Mouse (Mus musculus) neural tube, embryonic 15.5 days (tissue): ENCODE data around the gene Morn1. TPM values are rescaled to one million over a fixed set of nuclear protein-coding genes. Genes with fewer than 3 reads are reported as not detected.
A peak's percentile ranks its signal among the peaks of the same experiment; 100 is the strongest.

ENCODE experiments used
- ATAC-seq: fragments of 200-750 bp; cut with Nextera tagmentation; 2 replicates; pipeline ENCODE4 v1.8.0; 2017; ENCODE audit warnings: mild to moderate bottlenecking, moderate TSS enrichment, moderate library complexity; ENCODE audit not compliant: low FRiP score
- H3K27ac ChIP-seq: fragments of 300-500 bp; sonication (generic); replicated peaks from 2 replicates; pipeline ENCODE4 v1.5.1; 2015; ENCODE audit warnings: mild to moderate bottlenecking, inconsistent platforms
- H3K27me3 ChIP-seq: fragments of 300-500 bp; sonication (generic); replicated peaks from 2 replicates; pipeline ENCODE4 v1.6.1; 2015; ENCODE audit warnings: inconsistent platforms
- H3K36me3 ChIP-seq: fragments of 300-500 bp; sonication (generic); 2 replicates; pipeline ENCODE4 v1.6.1; 2015; ENCODE audit warnings: inconsistent platforms
- H3K4me1 ChIP-seq: fragments of 300-500 bp; sonication (generic); 2 replicates; pipeline ENCODE4 v1.6.1; 2015; ENCODE audit warnings: inconsistent platforms
- H3K4me2 ChIP-seq: fragments of 300-500 bp; sonication (generic); 2 replicates; pipeline ENCODE4 v1.6.1; 2015; ENCODE audit warnings: inconsistent platforms, mild to moderate bottlenecking, moderate library complexity
- H3K4me3 ChIP-seq: fragments of 300-500 bp; sonication (generic); replicated peaks from 2 replicates; pipeline ENCODE4 v1.5.1; 2015; ENCODE audit warnings: mild to moderate bottlenecking, inconsistent platforms
- H3K9ac ChIP-seq: fragments of 300-500 bp; sonication (generic); replicated peaks from 2 replicates; pipeline ENCODE4 v1.6.1; 2015; ENCODE audit warnings: mild to moderate bottlenecking, inconsistent platforms
- H3K9me3 ChIP-seq: fragments of 300-500 bp; sonication (generic); replicated peaks from 2 replicates; pipeline ENCODE4 v1.6.1; 2016; ENCODE audit warnings: inconsistent platforms
- WGBS: fragments of 180-500 bp; shearing (Covaris S2); methylation state at CpG from one replicate; pipeline ENCODE4 v1.1.7; 2015; ENCODE audit warnings: mixed read lengths; 5-methylcytosine and 5-hydroxymethylcytosine counted together
- polyA plus RNA-seq: library from polyadenylated mRNA; unstranded; fragments of >200 nt; fragmentation: Nextera tagmentation; extraction: Ambion mirVana; gene quantifications from 2 replicates; pipeline ENCODE4 v1.2.1, GENCODE M21; 2015

The Morn1 gene
- polyA plus RNA-seq, 1 experiment from 2014 or later, result 6.4 TPM

GRCm38 (mm10) chr4:155133188-155133587 lies 46.8 kb downstream of the Morn1 start:
- Histone ChIP-seq H3K36me3 (no peaks in the 10 kb centered on the region), H3K9ac (no peak overlapping the region), H3K9me3 (no peaks in the 10 kb centered on the region), H3K27me3 (no peaks in the 10 kb centered on the region), H3K4me3 (no peak overlapping the region), H3K4me1 (peaks cover 35% of the 10 kb centered on the region), H3K27ac (0 out of 2 replicates have a peak overlapping the region, but pooled peaks have one; percentile 23), H3K4me2 (no peak overlapping the region)
- no peak for ATAC-seq
- WGBS, result 46% methylated on average over 3 of the region's 3 CpGs

DNA sequence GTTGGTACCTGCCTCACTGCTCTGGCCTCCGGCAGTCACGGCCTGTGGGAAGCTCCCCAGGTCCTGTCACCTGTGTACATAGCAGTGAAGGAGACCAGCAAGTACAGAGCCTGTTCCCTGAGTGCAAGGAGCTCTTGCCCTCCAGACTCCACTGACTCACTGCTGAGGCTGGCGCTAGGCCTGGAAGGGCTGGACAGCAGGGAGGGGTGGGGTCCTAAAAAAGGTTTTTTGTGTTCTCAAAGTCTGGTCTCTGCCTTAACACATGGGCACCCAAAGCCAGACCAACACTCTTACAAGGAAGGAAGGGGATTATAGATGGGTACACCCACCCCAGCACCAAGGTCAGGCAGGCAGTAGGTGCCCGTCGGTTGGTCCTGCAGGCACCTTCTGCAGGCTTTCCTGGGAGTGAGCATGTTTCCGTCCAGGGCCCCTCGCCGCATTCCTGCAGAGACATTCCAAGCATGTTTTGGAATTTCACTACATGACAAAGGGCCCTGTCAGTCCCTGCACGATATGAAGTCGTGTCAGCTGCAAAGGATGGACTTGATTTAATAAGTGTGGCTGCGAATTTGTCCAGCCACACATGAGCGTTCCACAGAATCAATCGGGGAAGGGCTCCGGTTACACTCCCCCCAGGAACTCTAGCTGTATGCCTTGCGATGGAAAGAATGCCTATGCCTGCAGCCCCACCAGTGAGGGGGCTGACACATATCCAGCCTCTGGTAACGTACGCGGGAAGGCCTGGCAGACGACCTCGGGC lies 47.5 kb downstream of the Morn1 start:
- Histone ChIP-seq H3K9ac (no peak overlapping the region), H3K9me3 (no peaks in the 10 kb centered on the region), H3K27me3 (no peaks in the 10 kb centered on the region), H3K4me2 (no peak overlapping the region), H3K36me3 (no peaks in the 10 kb centered on the region), H3K4me1 (peaks cover 33% of the 10 kb centered on the region), H3K4me3 (no peak overlapping the region), H3K27ac (peak overlapping the region; percentile 23; the same call in 1 of the 2 replicates)
- WGBS, result 57% methylated on average over 20 of the region's 20 CpGs
- no peak for ATAC-seq

GRCm38 (mm10) chr4:155134686-155135172 lies 48.4 kb downstream of the Morn1 start:
- H3K27me3 ChIP-seq, result no peaks in the 10 kb centered on the region
- no peaks in the 10 kb centered on the region for H3K36me3 ChIP-seq
- H3K4me1 ChIP-seq, result peaks cover 24% of the 10 kb centered on the region
- no peak overlapping the region for H3K4me2 ChIP-seq
- no peaks in the 10 kb centered on the region for H3K9me3 ChIP-seq
- WGBS, result 88% methylated on average over 7 of the region's 7 CpGs
- no peak overlapping the region for H3K4me3 ChIP-seq
- H3K9ac ChIP-seq, result no peak overlapping the region
- no peak for ATAC-seq
- no peak overlapping the region for H3K27ac ChIP-seq

DNA sequence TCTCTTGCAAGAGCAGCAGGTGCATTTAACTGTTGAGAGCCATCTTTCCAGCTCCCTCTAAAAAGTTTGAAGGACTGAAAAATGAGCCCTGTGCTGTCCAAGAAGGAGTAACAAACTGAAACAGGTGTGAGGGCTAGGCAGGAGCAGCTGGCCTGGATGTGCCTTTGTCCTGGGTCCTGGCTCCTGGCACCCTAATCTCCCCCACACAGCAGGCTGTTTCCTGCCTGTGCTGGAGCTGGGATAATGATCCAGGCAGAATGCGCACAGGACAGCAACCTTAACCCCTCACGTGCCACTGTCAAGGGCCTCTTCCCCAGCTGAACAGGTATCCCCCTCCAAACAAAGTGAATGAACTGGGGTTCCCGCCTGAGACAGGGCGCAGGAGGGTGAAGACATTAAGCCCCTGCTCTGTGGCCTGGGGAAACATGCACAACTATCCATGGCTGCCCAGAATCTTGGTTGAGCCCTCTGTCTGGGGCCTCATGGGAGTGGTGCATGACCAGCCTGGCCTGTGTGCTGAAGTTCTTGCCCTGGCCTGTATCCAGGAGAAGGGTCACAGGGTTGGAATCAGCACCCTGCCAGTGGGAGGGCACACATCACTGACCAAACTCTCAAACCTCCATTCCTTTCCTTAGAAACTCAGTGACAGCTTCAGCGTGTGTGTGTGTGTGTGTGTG lies 49.7 kb downstream of the Morn1 start:
- no peak overlapping the region for H3K4me2 ChIP-seq
- ATAC-seq, result no peak

DNA sequence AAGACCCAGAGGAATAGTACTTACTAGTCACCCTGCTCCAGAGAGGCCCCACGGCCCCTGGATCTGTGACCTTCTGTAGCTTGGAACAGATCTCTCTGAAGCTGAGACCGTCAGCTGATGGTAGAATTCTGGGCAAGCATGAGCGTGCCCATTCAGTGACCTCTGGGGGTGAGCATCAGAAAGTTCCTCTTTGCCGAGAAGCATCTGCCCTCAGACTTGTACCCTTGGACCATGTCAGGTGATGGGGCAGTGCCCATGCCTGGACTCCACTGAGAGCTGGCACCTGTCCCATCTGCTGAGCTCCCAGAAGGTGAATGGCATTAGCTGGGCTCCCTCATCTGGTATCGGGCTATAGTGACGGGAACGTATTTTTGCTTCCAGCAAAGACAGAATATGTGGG lies 51.5 kb downstream of the Morn1 start:
- H3K9ac ChIP-seq, result no peak overlapping the region
- H3K4me3 ChIP-seq, result no peak overlapping the region
- no peaks in the 10 kb centered on the region for H3K36me3 ChIP-seq
- ATAC-seq, result no peak
- H3K27ac ChIP-seq, result no peak overlapping the region
- no peak overlapping the region for H3K4me2 ChIP-seq
- H3K9me3 ChIP-seq, result no peaks in the 10 kb centered on the region
- 83% methylated on average over 7 of the region's 7 CpGs for WGBS
- no peaks in the 10 kb centered on the region for H3K27me3 ChIP-seq
- peaks cover 27% of the 10 kb centered on the region for H3K4me1 ChIP-seq

More for the DNA sequence above, 49.7 kb downstream of the Morn1 start:
- Histone ChIP-seq H3K27me3 (no peaks in the 10 kb centered on the region), H3K4me1 (peaks cover 25% of the 10 kb centered on the region), H3K36me3 (no peaks in the 10 kb centered on the region), H3K9me3 (no peaks in the 10 kb centered on the region), H3K4me3 (no peak overlapping the region), H3K9ac (no peak overlapping the region), H3K27ac (no peak overlapping the region)
- 65% methylated on average over 5 of the region's 5 CpGs for WGBS

GRCm38 (mm10) chr4:155138451-155138850 lies 52.1 kb downstream of the Morn1 start:
- Histone ChIP-seq H3K9me3 (no peaks in the 10 kb centered on the region), H3K9ac (no peak overlapping the region), H3K27me3 (no peaks in the 10 kb centered on the region), H3K4me1 (peaks cover 31% of the 10 kb centered on the region), H3K27ac (no peak overlapping the region), H3K4me2 (no peak overlapping the region), H3K36me3 (no peaks in the 10 kb centered on the region), H3K4me3 (no peak overlapping the region)
- 82% methylated on average over 8 of the region's 8 CpGs for WGBS
- ATAC-seq, result no peak

DNA sequence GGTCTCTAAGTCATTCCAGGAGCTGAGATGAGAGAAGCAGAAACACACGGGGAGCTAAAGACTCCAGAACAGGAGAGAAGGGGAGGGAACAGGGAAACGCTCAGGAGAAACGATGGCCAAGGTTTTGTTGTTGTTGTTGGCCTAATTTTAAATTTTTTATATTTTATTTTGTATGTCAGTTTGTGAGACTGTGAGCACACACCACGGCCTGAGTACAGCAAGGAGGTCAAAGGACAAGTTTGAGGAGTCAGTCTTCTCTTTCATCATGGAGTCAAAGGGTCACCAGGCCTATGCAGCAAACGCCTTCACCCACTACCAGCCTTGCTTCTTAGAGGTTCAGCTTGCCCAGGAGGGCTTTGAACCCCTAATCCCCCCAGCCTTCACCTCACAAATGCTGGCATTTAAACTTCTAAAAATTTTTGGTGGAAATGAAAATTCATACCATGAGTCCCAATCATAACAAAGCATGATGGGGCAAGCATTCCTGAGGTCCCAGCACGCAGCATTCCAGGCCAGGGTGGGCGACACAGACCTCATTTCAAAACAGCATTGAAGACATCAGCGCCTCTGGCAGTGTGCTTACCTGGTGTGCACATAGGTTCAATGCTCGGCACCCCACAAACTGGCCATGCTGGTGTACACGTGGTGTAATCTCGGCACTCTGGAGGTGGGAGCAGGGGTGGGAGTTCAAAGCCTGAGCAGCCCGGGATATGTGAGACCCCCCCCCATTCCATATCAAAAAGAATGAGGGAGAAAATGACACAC lies 53.1 kb downstream of the Morn1 start:
- no peaks in the 10 kb centered on the region for H3K36me3 ChIP-seq
- peaks cover 34% of the 10 kb centered on the region for H3K4me1 ChIP-seq
- no peak overlapping the region for H3K4me3 ChIP-seq
- H3K9me3 ChIP-seq, result no peaks in the 10 kb centered on the region
- WGBS, result 88% methylated on average over 12 of the region's 12 CpGs
- no peak overlapping the region for H3K9ac ChIP-seq
- no peak overlapping the region for H3K27ac ChIP-seq
- H3K4me2 ChIP-seq, result no peak overlapping the region
- no peak for ATAC-seq
- H3K27me3 ChIP-seq, result no peaks in the 10 kb centered on the region

- 68% methylated on average over 2 of the region's 2 CpGs for WGBS
- no peak overlapping the region; the same call in 1 of the 2 replicates for H3K27ac ChIP-seq
- peaks cover 36% of the 10 kb centered on the region for H3K4me1 ChIP-seq
- no peak overlapping the region for H3K4me3 ChIP-seq
- H3K36me3 ChIP-seq, result no peaks in the 10 kb centered on the region
- no peaks in the 10 kb centered on the region for H3K9me3 ChIP-seq
- no peak overlapping the region for H3K9ac ChIP-seq
- H3K4me2 ChIP-seq, result no peak overlapping the region
- H3K27me3 ChIP-seq, result no peaks in the 10 kb centered on the region
- no peak for ATAC-seq
Measured at GRCm38 (mm10) chr4:155140150-155140549, 53.8 kb downstream of the Morn1 start.

DNA sequence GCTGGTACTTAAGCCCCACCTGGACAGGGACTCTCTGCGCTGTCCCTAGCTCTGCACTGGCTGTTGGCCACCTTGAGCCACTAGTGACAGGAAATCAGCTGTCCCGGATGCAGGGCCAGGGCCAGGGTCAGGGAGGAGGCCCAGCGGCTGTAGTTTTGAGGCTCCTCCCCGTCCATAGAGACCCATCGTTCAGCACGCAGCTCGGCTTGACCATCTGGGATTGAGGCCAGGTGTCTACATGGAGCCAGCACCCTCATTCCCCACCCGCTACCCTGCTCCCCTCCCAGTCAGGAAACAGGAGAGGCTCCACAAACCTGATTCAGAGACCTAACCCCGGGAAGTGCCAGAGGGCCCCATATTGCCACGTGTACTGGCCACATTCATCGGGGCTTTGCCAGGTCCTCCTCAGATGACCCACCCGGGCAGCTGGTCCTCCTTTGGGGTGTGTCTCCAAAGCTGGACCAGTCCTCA lies 54.5 kb downstream of the Morn1 start:
- H3K9ac ChIP-seq, result no peak overlapping the region
- H3K4me3 ChIP-seq, result no peak overlapping the region
- peaks cover 39% of the 10 kb centered on the region for H3K4me1 ChIP-seq
- no peak for ATAC-seq
- H3K36me3 ChIP-seq, result no peaks in the 10 kb centered on the region
- H3K27ac ChIP-seq, result no peak overlapping the region
- H3K9me3 ChIP-seq, result no peaks in the 10 kb centered on the region
- H3K27me3 ChIP-seq, result no peaks in the 10 kb centered on the region
- no peak overlapping the region for H3K4me2 ChIP-seq
- 69% methylated on average over 12 of the region's 12 CpGs for WGBS

DNA sequence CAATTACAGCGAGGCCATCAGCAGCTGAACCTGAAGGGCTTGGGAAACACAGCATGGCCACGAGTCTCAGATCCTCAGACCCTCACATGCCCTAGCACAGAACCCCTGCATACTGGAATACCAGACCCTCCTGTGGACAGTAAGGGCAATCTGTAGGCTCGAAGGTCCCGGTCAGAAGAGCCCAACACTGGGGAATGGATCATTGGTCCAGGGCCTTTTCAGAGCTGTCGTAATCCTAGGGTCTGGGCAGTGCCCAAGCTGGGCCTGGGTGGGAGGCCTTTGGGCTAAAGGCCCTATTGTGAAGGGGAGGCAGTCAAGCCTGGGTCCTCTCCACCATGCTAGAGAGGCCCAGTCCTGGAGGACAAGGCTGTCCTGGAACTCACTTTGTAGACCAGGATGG lies 56.5 kb downstream of the Morn1 start:
- 95% methylated on average over 5 of the region's 5 CpGs for WGBS
- no peak overlapping the region for H3K27ac ChIP-seq

DNA sequence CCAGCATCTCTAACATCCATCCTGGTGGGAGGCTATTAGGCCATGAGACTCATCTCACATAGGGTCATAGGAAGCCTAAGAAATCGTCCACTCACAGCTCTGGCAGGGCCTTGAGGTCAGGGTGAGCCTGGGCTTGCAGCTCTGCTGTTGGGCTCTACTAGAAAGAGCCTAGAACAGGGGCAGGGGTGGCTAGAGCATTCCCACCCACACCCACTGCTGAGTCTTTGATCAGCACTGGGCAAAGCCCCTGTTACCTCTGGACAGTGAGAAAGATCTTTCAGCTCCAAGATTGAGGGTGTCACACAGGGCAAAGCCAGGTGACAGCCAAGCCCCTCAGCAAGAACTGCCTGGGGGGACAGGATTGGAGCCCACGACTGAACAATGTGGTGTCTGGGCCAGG lies 57.0 kb downstream of the Morn1 start:
- Histone ChIP-seq H3K27me3 (no peaks in the 10 kb centered on the region), H3K9ac (no peak overlapping the region), H3K4me1 (peaks cover 43% of the 10 kb centered on the region), H3K36me3 (no peaks in the 10 kb centered on the region), H3K4me3 (no peak overlapping the region), H3K27ac (peak overlapping the region; percentile 86), H3K9me3 (no peaks in the 10 kb centered on the region), H3K4me2 (no peak overlapping the region)
- WGBS, result 54% methylated on average over 2 of the region's 2 CpGs
- ATAC-seq, result no peak

More for the DNA sequence above, 56.5 kb downstream of the Morn1 start:
- Histone ChIP-seq H3K4me1 (peaks cover 43% of the 10 kb centered on the region), H3K4me2 (no peak overlapping the region), H3K9me3 (no peaks in the 10 kb centered on the region), H3K4me3 (no peak overlapping the region), H3K27me3 (no peaks in the 10 kb centered on the region), H3K36me3 (no peaks in the 10 kb centered on the region), H3K9ac (no peak overlapping the region)
- no peak for ATAC-seq
